Mouse (Mus musculus) midbrain, postnatal 0 days (tissue): ENCODE measurements at regions not wholly inside any gene's neighbourhood (a gene's known extent, or its start where the extent isn't known, plus 50 kb on each side); places are given as distances from the start of the nearest gene placed in this dataset.

Source experiments
- ATAC-seq: fragments of 200-750 bp; cut with Nextera tagmentation; 2 replicates; pipeline ENCODE4 v1.8.0; 2017; ENCODE audit warnings: moderate number of reproducible peaks, mild to moderate bottlenecking, moderate TSS enrichment, moderate library complexity; ENCODE audit not compliant: low FRiP score
- DNase-seq: peaks from one replicate; pipeline ENCODE4 v3.0.0-alpha.2; 2015; ENCODE audit warnings: low spot score
- H3K27ac ChIP-seq: fragments of 300-500 bp; sonication (generic); 2 replicates; pipeline ENCODE4 v1.5.1; 2014; ENCODE audit warnings: low read depth, mild to moderate bottlenecking, low read length, mixed read lengths
- H3K27me3 ChIP-seq: fragments of 300-500 bp; sonication (generic); 2 replicates; pipeline ENCODE4 v1.6.1; 2014; ENCODE audit warnings: low read length, control low read depth, mixed read lengths; ENCODE audit not compliant: insufficient read depth
- H3K36me3 ChIP-seq: fragments of 300-500 bp; sonication (generic); 2 replicates; pipeline ENCODE4 v1.6.1; 2014; ENCODE audit warnings: low read length, control low read depth, mixed read lengths; ENCODE audit not compliant: insufficient read depth
- H3K4me1 ChIP-seq: fragments of 300-500 bp; sonication (generic); 2 replicates; pipeline ENCODE4 v1.6.1; 2014; ENCODE audit warnings: mild to moderate bottlenecking, control low read depth, antibody characterized with exemption, low read length, mixed read lengths; ENCODE audit not compliant: insufficient read depth
- H3K4me2 ChIP-seq: fragments of 300-500 bp; sonication (generic); 2 replicates; pipeline ENCODE4 v1.6.1; 2014; ENCODE audit warnings: low read depth, mild to moderate bottlenecking, low read length, mixed read lengths; ENCODE audit not compliant: poor library complexity, severe bottlenecking
- H3K4me3 ChIP-seq: fragments of 300-500 bp; sonication (generic); 2 replicates; pipeline ENCODE4 v1.5.1; 2014; ENCODE audit warnings: low read depth, mild to moderate bottlenecking, low read length, moderate library complexity
- H3K9ac ChIP-seq: fragments of 300-500 bp; sonication (generic); replicated peaks from 2 replicates; pipeline ENCODE4 v1.6.1; 2014; ENCODE audit warnings: mild to moderate bottlenecking, low read length, moderate library complexity, mixed read lengths; ENCODE audit not compliant: poor library complexity, severe bottlenecking
- H3K9me3 ChIP-seq: fragments of 300-500 bp; sonication (generic); 2 replicates; pipeline ENCODE4 v1.6.1; 2016; ENCODE audit warnings: low read length, control low read depth
- CTCF ChIP-seq: IDR thresholded peaks from 2 replicates; pipeline ENCODE4 v1.5.1; 2016; ENCODE audit warnings: antibody characterized with exemption, mild to moderate bottlenecking
- WGBS: fragments of 180-500 bp; shearing (Covaris S2); extraction: QIAGEN DNeasy Blood & Tissue Kit; methylation state at CpG from one replicate; pipeline ENCODE4 v1.1.7; 2014; 5-methylcytosine and 5-hydroxymethylcytosine counted together

- Histone ChIP-seq H3K9me3 (no peaks in the 10 kb centered on the region), H3K27ac (no peak overlapping the region), H3K4me3 (no peak overlapping the region), H3K27me3 (no peaks in the 10 kb centered on the region), H3K36me3 (no peaks in the 10 kb centered on the region), H3K9ac (no peak overlapping the region), H3K4me1 (no peaks in the 10 kb centered on the region), H3K4me2 (no peak overlapping the region)
- TF ChIP-seq CTCF: no peak
- DNase-seq: no peak
- WGBS: 87% methylated on average over 1 of the region's 1 CpGs
- no peak for ATAC-seq
Observed at GRCm38 (mm10) chr2:46655289-46655688, 1538.1 kb upstream of the Zeb2 start.

GRCm38 (mm10) chr2:46652616-46653015 is 1535.4 kb upstream of the Zeb2 start:
- no peak for TF ChIP-seq CTCF
- WGBS: 94% methylated on average over 1 of the region's 1 CpGs

GRCm38 (mm10) chr2:46646366-46646765 is 1529.2 kb upstream of the Zeb2 start:
- TF ChIP-seq CTCF: no peak
- Histone ChIP-seq H3K4me2 (no peak overlapping the region), H3K9ac (no peak overlapping the region), H3K9me3 (no peaks in the 10 kb centered on the region), H3K4me3 (no peak overlapping the region), H3K36me3 (no peaks in the 10 kb centered on the region), H3K27me3 (no peaks in the 10 kb centered on the region), H3K27ac (no peak overlapping the region), H3K4me1 (no peaks in the 10 kb centered on the region)
- ATAC-seq (no peak), DNase-seq (no peak)
- WGBS: 86% methylated on average over 2 of the region's 2 CpGs

More at GRCm38 (mm10) chr2:46652616-46653015, 1535.4 kb upstream of the Zeb2 start:
- no peaks in the 10 kb centered on the region for H3K27me3 ChIP-seq
- DNase-seq: no peak
- no peak for ATAC-seq
- H3K9me3 ChIP-seq: no peaks in the 10 kb centered on the region
- no peak overlapping the region for H3K4me3 ChIP-seq
- no peak overlapping the region for H3K27ac ChIP-seq
- no peak overlapping the region for H3K9ac ChIP-seq
- no peak overlapping the region for H3K4me2 ChIP-seq
- no peaks in the 10 kb centered on the region for H3K4me1 ChIP-seq
- no peaks in the 10 kb centered on the region for H3K36me3 ChIP-seq

- Histone ChIP-seq H3K4me2 (no peak overlapping the region), H3K27me3 (no peaks in the 10 kb centered on the region), H3K9ac (no peak overlapping the region), H3K4me3 (no peak overlapping the region), H3K36me3 (no peaks in the 10 kb centered on the region), H3K4me1 (no peaks in the 10 kb centered on the region), H3K9me3 (no peaks in the 10 kb centered on the region), H3K27ac (no peak overlapping the region)
- TF ChIP-seq CTCF: no peak
- no peak for DNase-seq
- 76% methylated on average over 2 of the region's 2 CpGs for WGBS
- ATAC-seq: no peak
Observed at GRCm38 (mm10) chr2:46609217-46609616, 1492.0 kb upstream of the Zeb2 start.

- Histone ChIP-seq H3K36me3 (no peaks in the 10 kb centered on the region), H3K4me2 (no peak overlapping the region), H3K4me3 (no peak overlapping the region), H3K27me3 (no peaks in the 10 kb centered on the region), H3K27ac (no peak overlapping the region), H3K9ac (no peak overlapping the region), H3K4me1 (no peaks in the 10 kb centered on the region), H3K9me3 (no peaks in the 10 kb centered on the region)
- ATAC-seq (no peak), DNase-seq (peak; percentile 3)
- 70% methylated on average over 2 of the region's 2 CpGs for WGBS
- no peak for TF ChIP-seq CTCF
Observed at GRCm38 (mm10) chr2:46581773-46582172, 1464.6 kb upstream of the Zeb2 start.

- no peak for TF ChIP-seq CTCF
- ATAC-seq: no peak
- no peak overlapping the region for H3K4me3 ChIP-seq
- no peaks in the 10 kb centered on the region for H3K4me1 ChIP-seq
- H3K9ac ChIP-seq: no peak overlapping the region
- no peaks in the 10 kb centered on the region for H3K27me3 ChIP-seq
- H3K4me2 ChIP-seq: no peak overlapping the region
- no peak for DNase-seq
- H3K27ac ChIP-seq: no peak overlapping the region
- no peaks in the 10 kb centered on the region for H3K9me3 ChIP-seq
- no peaks in the 10 kb centered on the region for H3K36me3 ChIP-seq
- 95% methylated on average over 2 of the region's 2 CpGs for WGBS
Observed at GRCm38 (mm10) chr2:46570416-46570815, 1453.2 kb upstream of the Zeb2 start.
